Mouse (Mus musculus) heart, adult 2 months (tissue): ENCODE measurements around the gene Hipk2.

Experiments
- CTCF ChIP-seq: fragments of 200-600 bp; IDR thresholded peaks from 2 replicates; pipeline ENCODE4 v1.8.1; 2022; ENCODE audit warnings: antibody characterized with exemption, mild to moderate bottlenecking, moderate library complexity
- EP300 ChIP-seq: fragments of 200-500 bp; IDR thresholded peaks from 2 replicates; pipeline ENCODE4 v1.6.1; 2011; ENCODE audit warnings: low read depth, low read length, control low read depth; ENCODE audit not compliant: insufficient read depth
- POLR2A ChIP-seq: fragments of 200-500 bp; IDR thresholded peaks from 2 replicates; pipeline ENCODE4 v1.6.1; 2011; ENCODE audit warnings: mild to moderate bottlenecking, low read depth, low read length, control low read depth; ENCODE audit not compliant: insufficient read depth

GRCm38 (mm10) chr6:38913386-38914042, 37.5 kb upstream of the Hipk2 start:
- TF ChIP-seq CTCF (no peak), EP300 (no peak), POLR2A (no peak)
